Mouse (Mus musculus): ENCODE measurements around the gene Rlim.

Gene Rlim

GRCm38 (mm10) chrX:103914790-103915189 is 66.3 kb downstream of the Rlim start:
- ChIA-PET CTCF (interaction anchor here in 2 of 4 experiments (0.7 to 1.1 kb wide), 5 partner anchors 10 to 290 kb away, joined by 3 to 5 read pairs (median 4); partner anchors contain the start of gene Zcchc13 (in 1 of the 2)), POLR2A (no interaction called here)
